Mouse (Mus musculus): ENCODE measurements at regions not wholly inside any gene's neighbourhood (a gene's known extent, or its start where the extent isn't known, plus 50 kb on each side); places are given as distances from the start of the nearest gene placed in this dataset. TPM values are rescaled to one million over a fixed set of nuclear protein-coding genes. Genes with fewer than 3 reads are reported as not detected.

DNA sequence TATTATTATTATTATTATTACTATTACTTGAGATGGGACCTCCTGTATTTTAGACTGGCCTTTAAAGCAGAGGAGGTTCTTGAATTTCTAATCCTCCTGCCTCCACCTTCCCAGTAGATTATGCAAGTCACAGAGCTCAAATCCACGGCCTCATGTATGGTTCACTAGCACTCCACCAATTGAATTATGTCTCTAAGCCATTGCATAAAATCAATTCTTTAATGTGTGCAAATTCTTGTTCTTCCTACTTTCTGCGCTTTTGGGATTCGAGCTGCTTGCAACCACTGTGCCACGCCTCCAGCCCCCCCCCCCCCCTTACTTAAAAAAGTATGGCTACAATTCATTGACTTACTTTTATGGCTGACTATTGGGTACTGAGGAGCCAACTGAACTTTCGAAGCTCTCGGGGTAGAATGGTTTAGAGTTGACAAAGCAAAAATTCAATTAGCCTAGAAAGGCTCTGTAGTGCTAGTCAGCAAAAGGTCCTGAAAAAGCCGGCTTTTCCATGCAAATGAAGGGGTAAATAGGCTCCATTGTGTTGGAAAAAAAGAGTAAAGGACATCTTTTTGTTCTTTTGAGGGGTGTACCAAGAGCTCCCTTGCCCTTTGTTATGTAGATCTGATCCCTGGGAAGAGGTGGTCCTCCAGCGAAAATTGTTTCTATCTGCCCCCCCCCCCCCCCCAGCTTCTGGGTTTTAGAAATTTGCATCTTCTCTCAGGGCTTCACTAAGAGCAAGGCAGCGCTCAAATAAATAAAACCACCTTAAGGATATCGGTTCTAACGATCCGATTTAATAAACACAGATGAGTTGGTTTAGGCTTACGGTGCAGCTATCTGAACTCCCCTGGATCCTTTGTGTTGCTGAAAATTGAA, 50.5 kb upstream of the Lrig1 start:
- H3K4me3 ChIP-seq (ENCODE audit: insufficient read depth, poor library complexity, severe bottlenecking): no peak overlapping the region
- no peaks in the 10 kb centered on the region for H3K79me2 ChIP-seq (ENCODE audit: control insufficient read depth, insufficient read depth)
- no peaks in the 10 kb centered on the region for H3K27me3 ChIP-seq (ENCODE audit: control insufficient read depth, insufficient read depth, insufficient read length)
- no peak overlapping the region for H3ac ChIP-seq (ENCODE audit: control insufficient read depth, insufficient read length, low read depth)
- H3K36me3 ChIP-seq (ENCODE audit: control insufficient read depth, insufficient read depth): no peaks in the 10 kb centered on the region
- H3K79me3 ChIP-seq (ENCODE audit: low read depth): no peaks in the 10 kb centered on the region
- TF ChIP-seq MAX (IDR thresholded peaks at IDR 0.05) (no peak), CEBPB (IDR thresholded peaks at IDR 0.05; ENCODE audit: low read depth) (no peak), MYOG (IDR thresholded peaks at IDR 0.05; ENCODE audit: control insufficient read depth, extremely low read depth, insufficient read length) (no peak), MYOD1 (IDR thresholded peaks at IDR 0.05; ENCODE audit: control insufficient read depth, insufficient read length, low read depth) (no peak), FOSL1 (IDR thresholded peaks at IDR 0.05; ENCODE audit: insufficient read depth, low read length, poor library complexity, severe bottlenecking) (no peak), USF1 (IDR thresholded peaks at IDR 0.05; ENCODE audit: low read depth) (no peak), CTCF (IDR thresholded peaks at IDR 0.05; ENCODE audit: control insufficient read depth, insufficient read depth, insufficient read length) (no peak)

Small RNA genes lying in the stretch of these regions (microRNA-seq; reads per million reads assigned to microRNA genes)
- not detected for gene Gm23364 (ENCODE audit: borderline microRNAs expressed)
